Mouse (Mus musculus): ENCODE data around the gene Mfsd10. TPM values are rescaled to one million over a fixed set of nuclear protein-coding genes. Genes with fewer than 3 reads are reported as not detected.

Mfsd10 gene
- 10 to 100 TPM; 35.7 to 42.1 TPM for total RNA-seq (2021)

DNA sequence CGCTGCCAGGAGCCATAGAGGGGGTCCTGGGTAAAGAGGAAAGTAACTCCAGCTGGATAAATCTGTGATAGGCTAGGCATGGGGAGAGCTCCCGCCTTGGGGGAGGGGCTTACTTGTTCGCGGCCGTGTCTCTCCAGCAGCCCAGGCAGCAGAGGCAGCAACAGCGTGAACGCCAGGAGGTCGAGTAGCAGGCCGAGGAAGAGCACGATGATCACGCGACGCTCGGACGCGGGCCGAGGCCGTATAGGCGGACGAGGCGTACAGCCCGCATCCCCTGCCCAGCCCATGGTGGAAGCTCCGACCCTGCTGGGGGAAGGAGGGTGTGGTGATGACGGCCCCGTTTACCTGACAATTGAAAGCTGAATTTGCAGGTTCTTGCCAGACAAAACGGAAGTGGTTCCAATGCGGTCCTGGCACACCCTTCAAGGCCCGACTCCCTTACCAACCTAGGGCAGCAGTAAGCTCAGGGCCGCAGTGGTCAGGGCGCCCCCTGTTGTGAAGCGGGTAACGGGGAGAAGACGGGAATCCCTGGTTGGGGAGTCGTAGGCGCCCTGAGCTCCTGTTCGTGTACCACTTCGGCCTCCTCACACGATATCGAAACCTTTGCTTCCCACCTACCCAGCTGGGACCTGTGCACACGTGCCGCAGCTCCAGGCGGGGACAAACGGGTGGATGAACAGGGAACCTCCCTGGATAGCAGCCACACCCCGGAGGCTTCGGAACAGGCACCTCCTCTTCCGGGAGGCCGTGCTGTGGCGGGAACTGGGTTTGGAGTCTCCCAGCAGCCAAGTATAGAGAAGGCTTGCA, at the start of gene Mfsd10:
Mfsd10 (minus strand) TSS at position 732 of the 807 bp plus-strand sequence.
- DNase-seq (ENCODE audit: low spot score in 2 of 2): peak; percentile 79 to 83
- intact Hi-C loops (cut with DNase I): loop anchor here (1.0 to 5.0 kb wide), 3 partner anchors 63 to 299 kb away; partner anchors contain the start of genes Add1 and Rnf4

DNA sequence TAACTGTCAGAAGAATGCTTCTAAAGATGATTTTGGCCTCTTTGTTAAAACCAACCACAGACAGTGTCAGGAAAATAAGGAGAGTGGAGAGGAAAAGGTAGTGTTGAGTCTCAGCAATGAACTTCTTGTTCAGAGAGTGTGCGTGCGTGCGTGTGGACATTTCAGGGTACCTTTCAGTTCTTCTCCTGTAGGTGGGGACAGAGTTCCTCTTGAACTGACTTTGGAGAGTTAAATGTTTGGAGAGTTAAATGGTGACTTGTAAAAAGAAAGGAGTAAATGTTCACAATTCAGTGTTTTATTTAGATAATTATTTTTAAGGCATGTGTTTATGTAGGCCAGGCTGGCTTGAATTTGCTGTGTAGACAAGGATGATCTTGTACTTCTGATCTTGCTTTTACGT, 33.3 kb upstream of the Mfsd10 start:
- intact Hi-C loops (cut with DNase I): loop anchor here (10.0 kb wide), 1 partner anchor 375 kb away; the partner anchor contains the start of gene Hgfac
- DNase-seq (ENCODE audit: low spot score in 2 of 2): no peak

- intact Hi-C loops (cut with DNase I): no loop called here
- DNase-seq (ENCODE audit: low spot score in 2 of 2): no peak
Observed at GRCm38 (mm10) chr5:34669493-34669892, 32.5 kb upstream of the Mfsd10 start.

DNA sequence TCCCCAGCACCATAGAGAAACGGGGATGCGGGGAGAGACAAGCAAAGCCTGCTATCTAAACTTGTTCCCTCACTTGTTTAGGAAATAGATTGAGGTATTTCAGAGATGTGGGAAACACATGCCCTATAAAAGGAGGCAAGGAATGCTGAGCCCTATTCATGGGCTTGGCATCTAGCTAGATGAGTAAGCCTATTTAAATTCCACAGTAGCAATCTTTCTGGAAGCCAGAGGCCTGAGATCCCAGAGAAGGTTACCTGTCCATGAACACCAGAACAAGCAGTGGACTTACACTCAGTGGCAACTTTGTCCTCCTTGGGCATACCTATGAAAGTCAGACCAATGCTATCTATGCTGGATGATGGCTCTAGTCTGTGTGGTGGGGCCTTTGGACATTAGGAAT, 26.2 kb upstream of the Mfsd10 start:
- no peak for DNase-seq (ENCODE audit: low spot score in 2 of 2)
- intact Hi-C loops (cut with DNase I): loop anchor here (5.0 kb wide), 1 partner anchor 99 kb away; the partner anchor contains the start of gene Htt

GRCm38 (mm10) chr5:34661909-34662308, 24.9 kb upstream of the Mfsd10 start:
- intact Hi-C loops (cut with DNase I): loop anchor here (5.0 kb wide), 1 partner anchor 100 kb away; the partner anchor contains the start of gene Htt

DNA sequence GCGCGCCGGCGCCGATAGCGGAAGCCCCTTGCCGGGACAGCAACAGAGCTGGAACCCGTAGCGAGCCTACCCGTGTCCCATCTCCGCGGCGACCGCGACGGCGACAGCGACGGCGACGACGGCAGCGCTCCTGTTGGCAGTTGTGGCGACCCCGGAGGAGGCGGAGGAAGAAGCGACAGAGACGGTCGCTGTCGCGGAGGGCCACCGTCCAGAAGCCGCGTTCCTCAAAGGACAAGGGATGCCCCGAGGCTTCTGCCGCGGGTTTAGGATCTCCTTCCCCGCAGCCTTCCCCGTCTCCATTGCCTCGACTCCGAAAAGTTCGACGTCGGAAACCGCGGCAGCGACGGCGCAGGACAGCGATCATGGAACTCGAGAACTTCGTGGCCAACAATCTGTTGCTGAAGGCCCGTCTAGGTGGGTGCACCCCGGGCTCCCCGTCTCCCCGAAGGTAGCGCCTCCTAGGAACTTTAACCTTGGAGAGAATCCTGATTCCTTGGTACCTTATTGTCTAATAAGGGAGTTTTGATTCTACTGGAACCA, 23.6 kb upstream of the Mfsd10 start:
- no peak for DNase-seq (ENCODE audit: low spot score in 2 of 2)
- intact Hi-C loops (cut with DNase I): loop anchor here (5.0 kb wide), 1 partner anchor 102 kb away; the partner anchor contains the start of gene Htt

More at GRCm38 (mm10) chr5:34661909-34662308, 24.9 kb upstream of the Mfsd10 start:
- no peak for DNase-seq (ENCODE audit: low spot score in 2 of 2)

- peak; percentile 99 for DNase-seq (ENCODE audit: low spot score in 2 of 2)
- intact Hi-C loops (cut with DNase I): loop anchor here (5.0 kb wide), 1 partner anchor 102 kb away; the partner anchor contains the start of gene Htt
Observed at GRCm38 (mm10) chr5:34659686-34660590, 22.9 kb upstream of the Mfsd10 start, which contains the start of the genes Nop14 and Grk4. Gene Nop14 (minus strand): TSS chr5:34660148. Gene Grk4 (plus strand): TSS chr5:34660379.

GRCm38 (mm10) chr5:34657556-34657955, 20.5 kb upstream of the Mfsd10 start:
- DNase-seq (ENCODE audit: low spot score in 2 of 2): no peak
- intact Hi-C loops (cut with DNase I): no loop called here

DNA sequence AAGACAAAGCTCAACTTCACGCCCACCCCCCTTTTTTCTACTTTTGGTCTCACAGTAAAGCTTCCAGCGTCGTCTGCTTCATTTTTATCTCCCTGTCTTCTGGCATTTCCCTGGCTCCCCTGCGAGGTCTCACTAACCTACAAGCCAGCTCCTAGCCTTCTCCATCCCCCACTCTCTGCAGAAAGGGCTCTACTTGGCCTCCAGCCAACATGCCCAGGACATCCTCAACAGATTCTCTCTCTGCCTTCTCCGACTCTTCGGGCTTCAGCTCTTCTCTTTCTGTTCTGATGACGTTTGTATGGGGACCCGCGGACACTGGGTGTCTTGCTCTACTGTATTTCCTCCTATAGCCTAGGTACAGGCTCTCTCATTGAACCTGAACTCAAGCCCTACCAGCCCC, 17.9 kb upstream of the Mfsd10 start:
- intact Hi-C loops (cut with DNase I): no loop called here
- no peak for DNase-seq (ENCODE audit: low spot score in 2 of 2)

GRCm38 (mm10) chr5:34652961-34653360, 15.9 kb upstream of the Mfsd10 start:
- DNase-seq (ENCODE audit: low spot score in 2 of 2): no peak
- intact Hi-C loops (cut with DNase I): no loop called here

GRCm38 (mm10) chr5:34647581-34647980, 10.6 kb upstream of the Mfsd10 start:
- DNase-seq (ENCODE audit: low spot score in 2 of 2): peak in 1 of 2 experiments; percentile 43
- intact Hi-C loops (cut with DNase I): loop anchor here (10.0 kb wide), 1 partner anchor 203 kb away; no protein-coding TSS in a partner anchor

DNA sequence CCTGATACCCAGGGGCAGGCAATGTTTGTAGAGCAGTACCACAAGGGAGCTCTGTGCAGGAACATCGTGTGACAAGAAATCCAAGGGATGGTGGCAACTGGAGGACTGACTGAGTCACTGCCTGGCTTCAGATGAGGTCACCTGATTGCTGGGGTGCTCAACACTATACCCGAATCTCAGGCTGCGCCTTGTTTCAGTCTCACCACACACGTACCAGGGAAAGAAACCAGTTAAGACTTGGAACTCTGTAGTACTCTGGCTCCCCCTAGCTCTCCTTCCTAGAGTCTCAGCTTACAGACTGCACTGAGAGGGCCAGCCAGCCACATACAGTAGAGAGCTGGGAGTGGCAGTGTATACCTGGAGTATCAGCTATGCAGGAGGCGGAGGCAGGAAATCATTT, 5.9 kb upstream of the Mfsd10 start:
- intact Hi-C loops (cut with DNase I): loop anchor here (10.0 kb wide), 1 partner anchor 198 kb away; no protein-coding TSS in a partner anchor
- peak in 1 of 2 experiments; percentile 48 for DNase-seq (ENCODE audit: low spot score in 2 of 2)

DNA sequence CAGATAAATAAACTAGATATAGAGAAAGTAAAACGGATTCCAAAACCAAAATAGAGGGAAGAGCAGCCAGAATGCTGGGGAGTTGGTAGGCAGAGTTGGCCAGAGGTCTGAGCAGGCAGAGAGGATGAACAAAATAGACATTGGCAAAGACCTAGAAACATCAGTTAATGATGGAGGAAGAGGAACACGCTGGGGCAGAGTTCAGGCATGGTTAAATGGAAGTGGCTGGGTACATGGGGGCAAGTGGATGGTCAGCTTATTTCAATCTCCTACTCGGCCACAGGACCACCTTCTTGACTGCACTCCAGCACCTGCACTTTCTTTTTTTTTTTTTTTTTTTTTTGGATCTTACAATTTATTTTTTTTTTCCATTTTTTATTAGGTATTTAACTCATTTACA, 5.0 kb upstream of the Mfsd10 start:
- intact Hi-C loops (cut with DNase I): loop anchor here (10.0 kb wide), 1 partner anchor 197 kb away; no protein-coding TSS in a partner anchor
- DNase-seq (ENCODE audit: low spot score in 2 of 2): no peak

DNA sequence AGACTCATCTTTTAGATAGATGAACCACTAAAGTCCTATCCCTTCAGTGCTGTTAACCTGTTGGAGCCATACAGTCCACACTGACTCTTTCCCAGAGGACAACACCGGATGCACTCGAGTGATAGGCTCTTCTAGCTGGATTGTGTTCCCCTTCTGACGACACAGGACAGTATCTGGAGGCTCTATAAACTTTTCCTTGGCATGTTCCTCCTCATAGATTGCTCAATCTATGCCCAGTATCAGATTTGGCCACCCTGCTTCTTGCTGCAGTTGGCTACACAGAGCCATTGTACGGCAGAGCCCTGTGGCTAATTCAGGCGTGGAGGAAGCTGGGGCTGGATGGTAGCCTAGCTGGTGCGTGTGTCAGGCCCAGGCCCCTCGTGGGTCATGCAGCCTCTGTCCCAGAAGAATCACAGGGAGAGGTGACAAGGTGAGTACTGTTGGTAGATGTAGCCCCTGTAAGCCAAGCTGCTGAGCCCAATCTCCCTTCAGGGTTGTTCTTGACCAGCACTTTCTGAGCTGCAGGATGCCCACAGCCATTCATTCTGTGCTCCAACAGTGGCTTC, 662 bp upstream of the Mfsd10 start:
- intact Hi-C loops (cut with DNase I): loop anchor here (2.0 to 5.0 kb wide), 2 partner anchors 119 to 300 kb away; partner anchors contain the start of gene Rnf4
- no peak for DNase-seq (ENCODE audit: low spot score in 2 of 2)

DNA sequence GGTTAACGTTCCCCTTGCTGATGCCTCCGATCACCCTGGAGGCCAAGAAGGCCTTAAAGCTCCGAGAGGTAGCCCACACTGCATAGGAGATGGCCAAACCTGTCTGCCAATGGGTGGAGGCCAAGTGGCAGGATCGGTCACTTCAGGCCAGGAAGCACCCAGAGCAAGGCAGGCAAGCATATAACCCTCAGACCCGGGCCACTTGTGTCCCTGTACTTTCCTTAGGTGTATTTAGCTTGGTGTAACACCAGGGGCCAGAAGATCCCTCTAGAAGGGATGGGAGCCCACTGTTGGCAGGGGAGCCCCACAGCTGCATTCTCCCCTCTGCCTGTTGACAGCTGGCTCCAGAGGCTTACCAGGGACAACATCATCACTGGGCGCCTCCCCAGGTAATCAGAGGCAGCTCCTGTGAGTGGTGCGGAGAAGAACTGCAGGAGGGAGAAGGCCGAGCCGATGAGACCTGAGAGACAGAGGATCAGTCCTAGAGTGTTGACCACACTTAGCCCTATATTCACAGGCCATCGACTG, 1.3 kb downstream of the Mfsd10 start:
- DNase-seq (ENCODE audit: low spot score in 2 of 2): no peak
- intact Hi-C loops (cut with DNase I): loop anchor here (1.0 to 5.0 kb wide), 3 partner anchors 62 to 298 kb away; partner anchors contain the start of genes Add1 and Rnf4

DNA sequence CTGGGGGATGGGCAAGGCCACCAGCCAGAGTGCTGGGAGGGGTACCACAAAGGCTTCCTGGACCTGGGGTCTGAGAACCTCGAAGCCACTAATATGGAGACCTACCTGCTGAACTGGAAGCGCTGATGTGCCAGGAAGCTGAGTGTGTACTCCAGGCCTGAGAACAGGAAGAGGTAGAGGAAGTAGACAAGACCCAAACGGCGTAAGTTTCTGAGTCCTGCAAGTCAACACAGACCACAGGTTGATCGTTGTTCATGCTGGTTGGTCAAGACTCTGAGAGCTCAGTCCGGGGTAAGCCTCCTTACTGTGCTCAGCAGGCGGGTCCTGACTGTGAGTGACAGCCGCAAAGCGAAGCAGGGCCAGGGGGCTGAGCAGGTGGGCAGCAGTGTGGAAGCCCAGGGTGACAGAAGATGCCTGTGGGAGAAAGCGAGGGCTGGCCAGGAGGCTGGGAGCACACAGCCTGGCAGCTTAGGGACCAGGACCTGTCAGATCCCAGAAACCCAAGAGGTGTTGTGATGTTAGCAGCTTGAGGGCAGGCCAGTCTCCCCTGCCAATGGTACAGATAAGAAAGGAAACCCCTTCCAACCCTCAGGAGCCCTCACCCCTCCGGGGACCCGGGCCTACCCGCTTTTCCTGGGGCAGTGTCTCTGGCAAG, 2.1 kb downstream of the Mfsd10 start:
- intact Hi-C loops (cut with DNase I): loop anchor here (5.0 kb wide), 1 partner anchor 298 kb away; the partner anchor contains the start of gene Rnf4
- no peak for DNase-seq (ENCODE audit: low spot score in 2 of 2)

- intact Hi-C loops (cut with DNase I): no loop called here
- DNase-seq (ENCODE audit: low spot score in 2 of 2): no peak
Observed at GRCm38 (mm10) chr5:34633641-34634040, 3.4 kb downstream of the Mfsd10 start.

- intact Hi-C loops (cut with DNase I): no loop called here
- DNase-seq (ENCODE audit: low spot score in 2 of 2): no peak
Observed at GRCm38 (mm10) chr5:34632996-34633395, 4.0 kb downstream of the Mfsd10 start.

Data from left cerebral cortex, postnatal 36 days (tissue).